Mouse (Mus musculus) cerebellum, adult 2 months (tissue): ENCODE measurements around the gene Ankrd2.

Source experiments
- CTCF ChIP-seq: fragments of 200-500 bp; IDR thresholded peaks from 2 replicates; pipeline ENCODE4 v1.5.1; 2011; ENCODE audit warnings: low read depth, mild to moderate bottlenecking, control low read depth, low read length, moderate library complexity, borderline replicate concordance; ENCODE audit not compliant: insufficient read depth
- POLR2A ChIP-seq: fragments of 200-500 bp; IDR thresholded peaks from 2 replicates; pipeline ENCODE4 v1.6.1; 2011; ENCODE audit warnings: low read length, control low read depth, borderline replicate concordance; ENCODE audit not compliant: insufficient read depth

DNA sequence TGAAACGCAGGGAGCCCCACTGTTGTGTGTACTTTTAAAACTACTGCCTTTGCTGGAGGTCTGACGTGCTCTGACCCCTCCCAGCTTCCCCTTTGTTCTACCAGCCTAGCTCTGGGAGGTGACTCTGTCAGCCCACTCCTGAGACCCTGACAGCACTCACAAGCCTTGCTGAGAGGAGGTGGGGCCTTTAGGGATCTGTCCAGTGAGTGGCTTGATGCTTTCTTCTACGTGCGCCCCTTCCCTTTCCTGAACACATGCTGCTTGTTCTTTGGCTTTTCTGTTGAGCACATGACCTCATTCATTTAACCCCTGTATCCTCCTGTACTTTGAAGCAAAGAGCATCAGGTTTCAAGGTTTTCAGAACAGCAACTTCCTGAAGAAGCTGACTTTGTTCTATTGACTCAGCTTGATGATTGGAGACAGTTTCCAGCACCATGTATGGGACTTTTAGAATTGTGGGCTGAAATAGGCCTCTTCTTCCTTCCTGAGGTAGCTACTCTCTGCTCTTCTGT lies 16.7 kb upstream of the Ankrd2 start:
- TF ChIP-seq POLR2A (no peak), CTCF (no peak)
